Mouse (Mus musculus) MEL (cell line): ENCODE measurements at regions not wholly inside any gene's neighbourhood (a gene's known extent, or its start where the extent isn't known, plus 50 kb on each side); places are given as distances from the start of the nearest gene placed in this dataset.

ENCODE experiments used
- DNase-seq: peaks from one replicate; pipeline ENCODE4 v3.0.0; 2011; ENCODE audit warnings: low read depth, low spot score
- H3K27ac ChIP-seq: 2 replicates; pipeline ENCODE4 v1.5.1; 2012; ENCODE audit warnings: low read depth, mild to moderate bottlenecking, control low read depth, low read length, moderate library complexity; ENCODE audit not compliant: control insufficient read depth
- H3K27me3 ChIP-seq, 2 experiments: fragments of 150-350 bp in 1 of 2; sonication (generic) in 1 of 2; 2 replicates each; pipeline ENCODE4 v1.6.1; 2012; ENCODE audit warnings: low read length in 2 of 2, mild to moderate bottlenecking in 2 of 2, improper control_type of control experiment in 1 of 2, moderate library complexity in 1 of 2; ENCODE audit not compliant: insufficient read depth in 2 of 2, control insufficient read depth in 1 of 2
- H3K36me3 ChIP-seq, 2 experiments: 2 replicates each; pipeline ENCODE4 v1.6.1; 2012 to 2014; ENCODE audit warnings: low read length in 2 of 2, improper control_type of control experiment in 1 of 2, inconsistent platforms in 1 of 2, mild to moderate bottlenecking in 1 of 2; ENCODE audit not compliant: insufficient read depth in 2 of 2, control insufficient read depth in 1 of 2
- H3K4me1 ChIP-seq, 2 experiments: fragments of 150-350 bp in 1 of 2; sonication (generic) in 1 of 2; 2 replicates each; pipeline ENCODE4 v1.6.1; 2012; ENCODE audit warnings: low read length in 2 of 2, improper control_type of control experiment in 1 of 2, mild to moderate bottlenecking in 1 of 2; ENCODE audit not compliant: insufficient read depth in 2 of 2, control insufficient read depth in 1 of 2
- H3K4me3 ChIP-seq, 2 experiments: fragments of 150-350 bp in 1 of 2; sonication (generic) in 1 of 2; 2 replicates each; pipeline ENCODE4 v1.5.1; 2012; ENCODE audit warnings: low read depth in 2 of 2, low read length in 2 of 2, mild to moderate bottlenecking in 2 of 2, moderate library complexity in 2 of 2, control low read depth in 1 of 2, improper control_type of control experiment in 1 of 2; ENCODE audit not compliant: control insufficient read depth in 1 of 2, insufficient read depth in 1 of 2
- H3K79me2 ChIP-seq: 2 replicates; pipeline ENCODE4 v1.6.1; 2012; ENCODE audit warnings: mild to moderate bottlenecking, low read length, moderate library complexity; ENCODE audit not compliant: control insufficient read depth, poor library complexity, insufficient read depth
- H3K9ac ChIP-seq: 2 replicates; pipeline ENCODE4 v1.6.1; 2012; ENCODE audit warnings: low read depth, mild to moderate bottlenecking, control low read depth, low read length, moderate library complexity; ENCODE audit not compliant: control insufficient read depth, poor library complexity, severe bottlenecking
- H3K9me3 ChIP-seq: fragments of 150-350 bp; sonication (generic); replicated peaks from 2 replicates; pipeline ENCODE4 v1.6.1; 2012; ENCODE audit warnings: mild to moderate bottlenecking, low read length, improper control_type of control experiment, moderate library complexity; ENCODE audit not compliant: insufficient read depth
- CHD1 ChIP-seq: IDR thresholded peaks from 2 replicates; pipeline ENCODE4 v1.6.1; 2012; ENCODE audit warnings: low read depth, mild to moderate bottlenecking, inconsistent platforms, low read length, improper control_type of control experiment
- CHD2 ChIP-seq: IDR thresholded peaks from 2 replicates; pipeline ENCODE4 v1.6.1; 2011; ENCODE audit warnings: low read length, improper control_type of control experiment
- CTCF ChIP-seq, 3 experiments: IDR thresholded peaks in 2 of 3; conservative IDR thresholded peaks in 1 of 3; 2 replicates each; pipeline ENCODE4 v1.5.1; 2011 to 2012; ENCODE audit warnings: low read length in 3 of 3, low read depth in 2 of 3, mild to moderate bottlenecking in 2 of 3, improper control_type of control experiment in 1 of 3, inconsistent platforms in 1 of 3, mixed read lengths in 1 of 3, moderate library complexity in 1 of 3; ENCODE audit not compliant: control insufficient read depth in 1 of 3, insufficient read depth in 1 of 3, poor library complexity in 1 of 3, severe bottlenecking in 1 of 3
- GABPA ChIP-seq: IDR thresholded peaks from 2 replicates; pipeline ENCODE4 v1.6.1; 2012; ENCODE audit warnings: low read depth, mild to moderate bottlenecking, inconsistent platforms, low read length, improper control_type of control experiment, moderate library complexity
- MAFK ChIP-seq: IDR thresholded peaks from 2 replicates; pipeline ENCODE4 v1.6.1; 2011; ENCODE audit warnings: low read depth, mild to moderate bottlenecking, low read length, improper control_type of control experiment, borderline replicate concordance
- MAX ChIP-seq: IDR thresholded peaks from 2 replicates; pipeline ENCODE4 v1.6.1; 2011; ENCODE audit warnings: low read length, improper control_type of control experiment
- MXI1 ChIP-seq: IDR thresholded peaks from 2 replicates; pipeline ENCODE4 v1.6.1; 2011; ENCODE audit warnings: mild to moderate bottlenecking, low read depth, low read length, improper control_type of control experiment
- MYB ChIP-seq: IDR thresholded peaks from 2 replicates; pipeline ENCODE4 v1.6.1; 2011; ENCODE audit warnings: mild to moderate bottlenecking, low read depth, low read length, improper control_type of control experiment
- MYC ChIP-seq: IDR thresholded peaks from 2 replicates; pipeline ENCODE4 v1.6.1; 2011; ENCODE audit warnings: low read depth, mild to moderate bottlenecking, low read length, improper control_type of control experiment, moderate library complexity
- NRF1 ChIP-seq: IDR thresholded peaks from 2 replicates; pipeline ENCODE4 v1.6.1; 2014; ENCODE audit warnings: low read depth, mild to moderate bottlenecking, inconsistent platforms, low read length, improper control_type of control experiment, moderate library complexity; ENCODE audit not compliant: poor library complexity, insufficient read depth, severe bottlenecking
- POLR2A ChIP-seq, 2 experiments: IDR thresholded peaks; 2 replicates each; pipeline ENCODE4 v1.6.1; 2011 to 2012; ENCODE audit warnings: low read length in 2 of 2, mild to moderate bottlenecking in 2 of 2, control low read depth in 1 of 2, improper control_type of control experiment in 1 of 2, low read depth in 1 of 2, moderate library complexity in 1 of 2; ENCODE audit not compliant: control insufficient read depth in 1 of 2, insufficient read depth in 1 of 2, poor library complexity in 1 of 2
- TCF12 ChIP-seq: IDR thresholded peaks from 2 replicates; pipeline ENCODE4 v1.6.1; 2014; ENCODE audit warnings: low read depth, mild to moderate bottlenecking, inconsistent platforms, low read length, improper control_type of control experiment, moderate library complexity
- USF2 ChIP-seq, 2 experiments: IDR thresholded peaks; 2 replicates each; pipeline ENCODE4 v1.6.1; 2011 to 2012; ENCODE audit warnings: improper control_type of control experiment in 2 of 2, low read length in 2 of 2, borderline replicate concordance in 1 of 2, inconsistent platforms in 1 of 2, low read depth in 1 of 2, mild to moderate bottlenecking in 1 of 2; ENCODE audit not compliant: insufficient read depth in 1 of 2
- ZMIZ1 ChIP-seq: IDR thresholded peaks from 2 replicates; pipeline ENCODE4 v1.6.1; 2012; ENCODE audit warnings: low read depth, mild to moderate bottlenecking, inconsistent platforms, low read length, improper control_type of control experiment, moderate library complexity

DNA sequence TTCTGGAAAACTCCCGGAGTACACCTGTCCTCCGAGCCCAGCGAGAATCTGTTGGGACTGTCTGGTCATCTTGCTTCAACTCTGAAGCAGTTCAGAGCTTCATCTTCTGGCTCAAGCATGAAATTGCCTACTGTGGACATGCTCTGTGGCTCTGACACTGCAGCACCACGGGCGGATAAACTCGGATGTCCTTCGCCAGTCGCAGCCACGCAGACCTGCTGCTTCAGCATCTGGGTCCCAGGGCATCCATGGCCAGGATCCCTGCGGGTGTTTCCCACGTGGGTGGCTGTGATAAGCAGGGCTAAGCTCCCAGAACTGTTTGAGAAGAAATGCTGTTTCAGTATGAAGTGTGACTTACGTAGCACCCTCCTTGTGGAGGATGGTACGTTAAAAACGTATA lies 807.6 kb upstream of the Car8 start:
- Histone ChIP-seq H3K4me1 (no peaks in the 10 kb centered on the region), H3K9ac (no peak overlapping the region), H3K27me3 (no peaks in the 10 kb centered on the region), H3K4me3 (no peak overlapping the region), H3K27ac (no peak overlapping the region), H3K9me3 (no peaks in the 10 kb centered on the region), H3K36me3 (no peaks in the 10 kb centered on the region), H3K79me2 (no peaks in the 10 kb centered on the region)
- TF ChIP-seq POLR2A (IDR thresholded peaks at IDR 0.05; ENCODE audit: control insufficient read depth in 1 of 2, insufficient read depth in 1 of 2, low read depth in 1 of 2, low read length in 2 of 2, poor library complexity in 1 of 2) (no peak), CHD1 (no peak), ZMIZ1 (no peak), GABPA (no peak), MXI1 (no peak), USF2 (IDR thresholded peaks at IDR 0.05; ENCODE audit: borderline replicate concordance in 1 of 2, insufficient read depth in 1 of 2, low read depth in 1 of 2, low read length in 2 of 2) (no peak), MYB (no peak), TCF12 (no peak), MAX (no peak)
- no peak for DNase-seq

GRCm38 (mm10) chr4:9046030-9046429 lies 807.2 kb upstream of the Car8 start:
- Histone ChIP-seq H3K27me3 (no peaks in the 10 kb centered on the region), H3K79me2 (no peaks in the 10 kb centered on the region), H3K4me3 (no peak overlapping the region), H3K36me3 (no peaks in the 10 kb centered on the region), H3K9ac (no peak overlapping the region), H3K27ac (no peak overlapping the region), H3K4me1 (no peaks in the 10 kb centered on the region), H3K9me3 (no peaks in the 10 kb centered on the region)
- TF ChIP-seq MYC, result no peak
- TF ChIP-seq ZMIZ1, result no peak
- no peak for DNase-seq

- no peak for DNase-seq
- Histone ChIP-seq H3K79me2 (no peaks in the 10 kb centered on the region), H3K9ac (no peak overlapping the region)
- TF ChIP-seq USF2 (IDR thresholded peaks at IDR 0.05; ENCODE audit: borderline replicate concordance in 1 of 2, insufficient read depth in 1 of 2, low read depth in 1 of 2, low read length in 2 of 2) (no peak), MAFK (no peak), MAX (no peak), CTCF (IDR thresholded peaks at IDR 0.05 in 2 of 3, conservative IDR thresholded peaks at IDR 0.05 in 1 of 3; ENCODE audit: control insufficient read depth in 1 of 3, insufficient read depth in 1 of 3, low read depth in 2 of 3, low read length in 3 of 3, poor library complexity in 1 of 3, severe bottlenecking in 1 of 3) (no peak), NRF1 (no peak), CHD2 (no peak)
- TF ChIP-seq, all 39 proteins: peak for 0
- H3K9me3 ChIP-seq, result no peaks in the 10 kb centered on the region
- no peaks in the 10 kb centered on the region for H3K36me3 ChIP-seq
- H3K27me3 ChIP-seq, result no peaks in the 10 kb centered on the region
- no peaks in the 10 kb centered on the region for H3K4me1 ChIP-seq
- H3K27ac ChIP-seq, result no peak overlapping the region
- no peak overlapping the region for H3K4me3 ChIP-seq
Measured at GRCm38 (mm10) chr4:9036005-9036404, 797.2 kb upstream of the Car8 start.
